Mouse (Mus musculus) myocyte (in vitro differentiated cells): Measurements from ENCODE around the gene Tmem131l.

ENCODE experiments used
- CEBPB ChIP-seq: IDR thresholded peaks from 2 replicates; pipeline ENCODE4 v1.6.1; 2011; ENCODE audit warnings: mild to moderate bottlenecking, moderate library complexity; ENCODE audit not compliant: poor library complexity, insufficient read depth, severe bottlenecking
- E2F4 ChIP-seq: IDR thresholded peaks from one replicate; pipeline ENCODE4 v1.6.1; 2011; ENCODE audit warnings: mild to moderate bottlenecking, control low read depth, moderate library complexity; ENCODE audit not compliant: insufficient read depth
- MAX ChIP-seq: IDR thresholded peaks from one replicate; pipeline ENCODE4 v1.6.1; 2011; ENCODE audit warnings: low read depth, mild to moderate bottlenecking, control low read depth
- MYOD1 ChIP-seq, 3 experiments: IDR thresholded peaks; one replicate each; pipeline ENCODE4 v1.6.1; 2011; ENCODE audit warnings: control low read depth in 2 of 3, low read depth in 2 of 3, mild to moderate bottlenecking in 2 of 3, moderate library complexity in 1 of 3; ENCODE audit not compliant: insufficient read length in 2 of 3, control insufficient read depth in 1 of 3
- MYOG ChIP-seq, 3 experiments: IDR thresholded peaks; one replicate each; pipeline ENCODE4 v1.6.1; 2011; ENCODE audit warnings: control low read depth in 2 of 3, low read depth in 2 of 3, mild to moderate bottlenecking in 2 of 3; ENCODE audit not compliant: insufficient read length in 2 of 3, control insufficient read depth in 1 of 3, insufficient read depth in 1 of 3
- POLR2A ChIP-seq: IDR thresholded peaks from one replicate; pipeline ENCODE4 v1.6.1; 2011; ENCODE audit warnings: low read depth, mild to moderate bottlenecking, control low read depth, moderate library complexity; ENCODE audit not compliant: insufficient read length
- POLR2AphosphoS2 ChIP-seq: IDR thresholded peaks from one replicate; pipeline ENCODE4 v1.6.1; 2011; ENCODE audit warnings: low read depth, control low read depth; ENCODE audit not compliant: insufficient read length
- REST ChIP-seq: IDR thresholded peaks from one replicate; pipeline ENCODE4 v1.6.1; 2011; ENCODE audit warnings: mild to moderate bottlenecking, control low read depth, moderate library complexity; ENCODE audit not compliant: insufficient read depth, insufficient read length
- SRF ChIP-seq: IDR thresholded peaks from one replicate; pipeline ENCODE4 v1.6.1; 2011; ENCODE audit warnings: low read depth; ENCODE audit not compliant: control insufficient read depth, insufficient read length
- TCF12 ChIP-seq: IDR thresholded peaks from one replicate; pipeline ENCODE4 v1.6.1; 2011; ENCODE audit warnings: mild to moderate bottlenecking, control low read depth; ENCODE audit not compliant: poor library complexity, insufficient read depth, severe bottlenecking
- TCF3 ChIP-seq: IDR thresholded peaks from one replicate; pipeline ENCODE4 v1.6.1; 2011; ENCODE audit warnings: low read depth, control low read depth; ENCODE audit not compliant: insufficient read length
- USF1 ChIP-seq: IDR thresholded peaks from one replicate; pipeline ENCODE4 v1.6.1; 2011; ENCODE audit warnings: low read depth, mild to moderate bottlenecking, control low read depth, moderate library complexity

GRCm38 (mm10) chr3:83980231-83980872 lies 59.6 kb downstream of the Tmem131l start:
- TF ChIP-seq E2F4 (no peak), MAX (no peak), TCF3 (no peak), POLR2A (no peak), CEBPB (no peak), MYOD1 (IDR thresholded peaks at IDR 0.05; ENCODE audit: control insufficient read depth in 1 of 3, insufficient read length in 2 of 3, low read depth in 2 of 3) (no peak), MYOG (IDR thresholded peaks at IDR 0.05; ENCODE audit: control insufficient read depth in 1 of 3, insufficient read depth in 1 of 3, insufficient read length in 2 of 3, low read depth in 2 of 3) (no peak), TCF12 (no peak), POLR2AphosphoS2 (no peak), SRF (no peak), USF1 (no peak), REST (no peak)
